Mouse (Mus musculus) hindbrain, postnatal 0 days (tissue): ENCODE measurements at regions not wholly inside any gene's neighbourhood (a gene's known extent, or its start where the extent isn't known, plus 50 kb on each side); places are given as distances from the start of the nearest gene placed in this dataset.

Source experiments
- ATAC-seq: fragments of 200-750 bp; cut with Nextera tagmentation; 2 replicates; pipeline ENCODE4 v1.8.0; 2017; ENCODE audit warnings: mild to moderate bottlenecking, moderate TSS enrichment, moderate library complexity
- DNase-seq: peaks from one replicate; pipeline ENCODE4 v3.0.0-alpha.2; 2015; ENCODE audit warnings: low spot score
- H3K27ac ChIP-seq: fragments of 300-500 bp; sonication (generic); 2 replicates; pipeline ENCODE4 v1.5.1; 2014; ENCODE audit warnings: mild to moderate bottlenecking
- H3K27me3 ChIP-seq: fragments of 300-500 bp; sonication (generic); 2 replicates; pipeline ENCODE4 v1.6.1; 2014; ENCODE audit warnings: low read length, mixed read lengths; ENCODE audit not compliant: insufficient read depth
- H3K36me3 ChIP-seq: fragments of 300-500 bp; sonication (generic); 2 replicates; pipeline ENCODE4 v1.6.1; 2014; ENCODE audit warnings: low read length, mixed read lengths; ENCODE audit not compliant: insufficient read depth
- H3K4me1 ChIP-seq: fragments of 300-500 bp; sonication (generic); 2 replicates; pipeline ENCODE4 v1.6.1; 2014; ENCODE audit warnings: antibody characterized with exemption, low read length, mixed read lengths; ENCODE audit not compliant: insufficient read depth
- H3K4me2 ChIP-seq: fragments of 300-500 bp; sonication (generic); 2 replicates; pipeline ENCODE4 v1.6.1; 2014; ENCODE audit warnings: low read depth, mild to moderate bottlenecking, low read length, moderate library complexity, mixed read lengths
- H3K4me3 ChIP-seq: fragments of 300-500 bp; sonication (generic); 2 replicates; pipeline ENCODE4 v1.5.1; 2014; ENCODE audit warnings: low read length
- H3K9ac ChIP-seq: fragments of 300-500 bp; sonication (generic); replicated peaks from 2 replicates; pipeline ENCODE4 v1.6.1; 2014; ENCODE audit warnings: mild to moderate bottlenecking, low read length, moderate library complexity, mixed read lengths
- H3K9me3 ChIP-seq: fragments of 300-500 bp; sonication (generic); 2 replicates; pipeline ENCODE4 v1.6.1; 2016; ENCODE audit warnings: low read length, mixed read lengths
- CTCF ChIP-seq: IDR thresholded peaks from 2 replicates; pipeline ENCODE4 v1.5.1; 2016; ENCODE audit warnings: antibody characterized with exemption, control low read depth, low read depth
- WGBS: fragments of 180-500 bp; shearing (Covaris S2); extraction: QIAGEN DNeasy Blood & Tissue Kit; methylation state at CpG from one replicate; pipeline ENCODE4 v1.1.7; 2014; 5-methylcytosine and 5-hydroxymethylcytosine counted together

GRCm38 (mm10) chr9:50067729-50068225 is 269.1 kb upstream of the Ncam1 start:
- no peak for TF ChIP-seq CTCF
- DNase-seq (no peak), ATAC-seq (no peak)
- H3K27ac ChIP-seq, result no peak overlapping the region
- H3K4me3 ChIP-seq, result no peak overlapping the region
- no peaks in the 10 kb centered on the region for H3K4me1 ChIP-seq
- no peak overlapping the region for H3K4me2 ChIP-seq
- H3K9me3 ChIP-seq, result no peaks in the 10 kb centered on the region
- WGBS, result 80% methylated on average over 3 of the region's 3 CpGs
- H3K9ac ChIP-seq, result no peak overlapping the region
- no peaks in the 10 kb centered on the region for H3K36me3 ChIP-seq
- no peaks in the 10 kb centered on the region for H3K27me3 ChIP-seq

DNA sequence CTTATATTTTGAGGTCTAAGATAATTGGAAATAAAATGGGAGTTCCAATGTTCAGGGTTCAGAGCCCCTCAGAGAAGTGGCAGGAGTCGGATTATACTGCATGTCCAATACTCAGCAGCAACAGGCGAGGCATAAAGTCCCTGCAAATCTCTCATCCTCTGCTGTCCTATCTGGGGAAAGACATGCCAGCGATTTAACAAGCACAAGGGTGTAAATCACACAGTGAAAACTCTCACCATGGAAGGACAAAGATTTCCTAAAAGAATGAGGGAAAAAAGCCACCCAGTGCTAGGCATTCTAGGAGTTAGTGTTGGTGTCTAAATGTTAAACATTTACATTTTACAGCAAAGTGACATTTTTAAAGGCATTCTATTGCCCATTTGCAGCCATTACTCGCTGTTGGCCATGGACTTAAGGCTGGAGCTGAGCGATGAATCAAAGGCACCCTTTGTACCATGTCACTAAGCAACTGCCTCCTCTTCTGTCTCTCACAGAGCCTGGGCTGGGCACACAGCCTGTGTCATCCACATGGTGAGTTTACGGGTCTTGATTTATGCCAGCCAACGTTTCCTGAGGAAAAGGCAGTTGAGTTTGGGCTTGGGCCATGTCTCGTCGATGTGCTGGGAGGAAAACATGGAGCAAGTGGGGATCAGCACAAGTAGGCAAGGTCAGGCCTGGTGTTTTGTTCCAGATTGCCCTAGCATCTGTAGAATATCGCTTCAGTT is 265.9 kb upstream of the Ncam1 start:
- DNase-seq (peak; percentile 86), ATAC-seq (peak; percentile 98)
- H3K9ac ChIP-seq, result no peak overlapping the region
- H3K27ac ChIP-seq, result peak overlapping the region; percentile 70
- H3K4me1 ChIP-seq, result no peaks in the 10 kb centered on the region
- WGBS, result 42% methylated on average over 10 of the region's 10 CpGs
- TF ChIP-seq CTCF, result peak; percentile 32
- H3K4me2 ChIP-seq, result no peak overlapping the region
- H3K36me3 ChIP-seq, result no peaks in the 10 kb centered on the region
- H3K4me3 ChIP-seq, result no peak overlapping the region
- no peaks in the 10 kb centered on the region for H3K9me3 ChIP-seq
- no peaks in the 10 kb centered on the region for H3K27me3 ChIP-seq

DNA sequence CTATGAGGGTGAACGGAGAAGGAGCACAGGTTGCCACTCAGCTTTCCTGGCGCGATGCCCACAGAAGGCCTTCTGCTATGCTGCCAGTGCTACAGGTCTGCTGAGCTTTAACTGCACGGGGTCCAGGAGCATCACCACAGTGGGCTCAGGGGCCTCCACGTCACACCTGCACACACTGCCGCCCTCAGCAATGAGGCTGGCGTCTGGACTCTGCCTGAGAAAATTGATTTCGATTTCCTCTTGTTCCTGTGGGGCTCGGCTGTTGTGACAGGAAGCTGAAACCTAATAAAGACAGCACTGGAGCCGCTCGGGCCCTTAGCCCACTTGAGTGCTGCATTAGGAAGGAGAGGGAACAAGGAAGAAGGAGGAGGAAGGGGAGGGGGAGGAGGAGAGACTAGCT is 239.5 kb upstream of the Ncam1 start:
- Histone ChIP-seq H3K4me2 (no peak overlapping the region), H3K27ac (no peak overlapping the region), H3K9ac (no peak overlapping the region), H3K9me3 (no peaks in the 10 kb centered on the region), H3K36me3 (no peaks in the 10 kb centered on the region), H3K27me3 (no peaks in the 10 kb centered on the region), H3K4me1 (no peaks in the 10 kb centered on the region), H3K4me3 (no peak overlapping the region)
- 0 out of 2 replicates have a peak, but pooled peaks have one; percentile 49 for ATAC-seq
- no peak for TF ChIP-seq CTCF
- DNase-seq, result peak; percentile 42
- WGBS, result 49% methylated on average over 11 of the region's 11 CpGs

GRCm38 (mm10) chr9:50032322-50033158 is 233.8 kb upstream of the Ncam1 start:
- H3K4me1 ChIP-seq, result no peaks in the 10 kb centered on the region
- H3K36me3 ChIP-seq, result no peaks in the 10 kb centered on the region
- H3K4me3 ChIP-seq, result no peak overlapping the region
- ATAC-seq (0 out of 2 replicates have a peak, but pooled peaks have one; percentile 29), DNase-seq (no peak)
- TF ChIP-seq CTCF, result no peak
- no peaks in the 10 kb centered on the region for H3K9me3 ChIP-seq
- H3K4me2 ChIP-seq, result no peak overlapping the region
- H3K27ac ChIP-seq, result no peak overlapping the region
- WGBS, result 40% methylated on average over 9 of the region's 9 CpGs
- H3K9ac ChIP-seq, result no peak overlapping the region
- H3K27me3 ChIP-seq, result no peaks in the 10 kb centered on the region

DNA sequence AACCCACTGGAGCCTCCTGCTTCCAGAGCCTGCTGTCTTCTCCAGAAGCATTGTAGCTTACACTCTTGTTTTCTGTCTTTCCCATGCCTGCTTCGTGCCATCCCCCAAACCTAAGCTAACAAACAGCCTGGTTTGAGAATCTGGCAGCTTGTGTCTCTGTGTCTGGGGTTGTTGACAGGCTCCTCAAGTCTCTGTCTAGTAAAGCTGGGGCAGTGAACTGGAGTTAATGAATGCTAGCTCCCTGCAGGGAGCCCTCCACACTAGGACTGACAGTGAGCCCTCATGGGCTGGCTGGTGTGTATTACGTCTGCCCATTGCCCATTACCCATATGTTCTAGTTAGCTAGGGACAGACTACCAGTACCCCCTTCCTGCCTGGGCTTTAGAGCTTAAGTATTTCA is 232.6 kb upstream of the Ncam1 start:
- Histone ChIP-seq H3K4me1 (no peaks in the 10 kb centered on the region), H3K36me3 (no peaks in the 10 kb centered on the region), H3K4me2 (no peak overlapping the region), H3K27ac (no peak overlapping the region), H3K4me3 (no peak overlapping the region), H3K27me3 (no peaks in the 10 kb centered on the region), H3K9me3 (no peaks in the 10 kb centered on the region), H3K9ac (no peak overlapping the region)
- 34% methylated on average over 2 of the region's 2 CpGs for WGBS
- DNase-seq (peak; percentile 7), ATAC-seq (no peak)
- TF ChIP-seq CTCF, result no peak

DNA sequence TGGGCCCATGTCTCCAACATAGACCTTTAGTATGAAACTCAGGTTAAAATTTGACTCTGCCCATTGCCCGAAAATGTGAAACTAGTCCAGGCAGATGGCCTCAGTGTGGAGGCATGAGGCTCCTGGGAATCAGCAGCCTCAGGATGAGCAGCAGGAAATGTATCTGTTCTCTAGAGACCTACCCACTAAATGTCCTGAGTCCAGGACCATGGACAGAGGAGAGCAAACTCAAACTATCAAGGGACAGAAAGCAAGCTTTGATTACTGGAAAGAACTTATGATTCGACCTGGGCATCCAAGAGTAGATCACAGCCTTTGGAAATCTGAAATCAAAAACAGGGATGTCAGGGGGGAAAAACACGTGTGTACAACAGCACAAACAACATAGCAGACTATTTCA is 230.3 kb upstream of the Ncam1 start:
- DNase-seq, result no peak
- WGBS, result 66% methylated on average over 3 of the region's 3 CpGs
- no peak overlapping the region for H3K4me3 ChIP-seq

DNA sequence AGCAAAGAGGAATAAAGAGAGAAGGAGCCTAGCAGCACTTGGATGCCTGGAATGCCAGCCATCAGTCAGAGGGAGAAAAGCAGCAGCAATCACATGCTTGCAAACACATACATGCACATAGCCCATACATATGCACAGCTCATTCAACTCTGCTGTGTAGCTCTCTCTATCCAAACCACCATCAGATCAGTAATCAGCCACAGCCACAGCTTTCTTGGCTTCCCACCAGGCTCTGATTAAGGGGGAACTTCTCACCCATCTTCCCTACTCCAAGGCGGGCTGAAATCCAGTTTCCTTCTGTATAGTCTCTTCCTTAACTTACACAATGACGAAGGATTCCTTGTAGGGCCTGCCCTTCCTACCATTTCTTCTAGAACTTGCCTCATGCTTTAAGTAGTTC is 229.8 kb upstream of the Ncam1 start:
- no peak overlapping the region for H3K4me2 ChIP-seq
- no peaks in the 10 kb centered on the region for H3K9me3 ChIP-seq
- TF ChIP-seq CTCF, result no peak
- H3K36me3 ChIP-seq, result no peaks in the 10 kb centered on the region
- ATAC-seq (no peak), DNase-seq (no peak)
- no peaks in the 10 kb centered on the region for H3K27me3 ChIP-seq
- no peak overlapping the region for H3K4me3 ChIP-seq
- H3K9ac ChIP-seq, result no peak overlapping the region
- 89% methylated on average over 2 of the region's 2 CpGs for WGBS
- H3K27ac ChIP-seq, result no peak overlapping the region
- no peaks in the 10 kb centered on the region for H3K4me1 ChIP-seq

More for the DNA sequence above, 230.3 kb upstream of the Ncam1 start:
- no peaks in the 10 kb centered on the region for H3K4me1 ChIP-seq
- no peak for TF ChIP-seq CTCF
- no peak for ATAC-seq
- H3K27ac ChIP-seq, result no peak overlapping the region
- H3K36me3 ChIP-seq, result no peaks in the 10 kb centered on the region
- no peaks in the 10 kb centered on the region for H3K27me3 ChIP-seq
- H3K9me3 ChIP-seq, result no peaks in the 10 kb centered on the region
- H3K4me2 ChIP-seq, result no peak overlapping the region
- no peak overlapping the region for H3K9ac ChIP-seq
